Comparison of ENCODE assay signal across 8 mouse cellular contexts in the genomic region with DNA sequence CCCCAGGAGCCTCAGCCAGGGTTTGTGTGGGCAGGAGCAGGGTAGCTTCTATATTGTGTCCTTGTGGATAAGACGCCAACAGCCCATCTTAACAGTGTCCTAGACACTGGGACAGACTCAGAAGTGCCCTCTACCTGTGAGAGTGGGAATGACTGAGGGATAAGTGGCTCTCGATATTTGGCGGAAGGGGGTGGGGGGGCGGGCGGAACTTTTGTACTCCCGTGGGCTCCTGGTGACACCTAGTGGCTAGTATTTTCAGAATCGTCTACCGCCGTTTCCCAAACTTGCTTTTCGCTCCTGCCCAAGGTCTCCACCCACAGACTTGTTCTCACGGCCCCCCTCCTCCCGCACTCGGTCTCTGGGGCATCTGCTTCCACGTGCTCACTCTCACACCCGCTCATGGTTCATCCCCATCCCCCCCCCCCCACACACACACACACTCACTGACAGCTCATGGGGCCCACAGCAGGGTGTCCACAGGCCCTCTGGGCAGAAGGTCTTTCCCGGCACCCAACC. TPM values are rescaled to one million over a fixed set of nuclear protein-coding genes. Genes with fewer than 3 reads are reported as not detected.
A peak's percentile ranks its signal among the peaks of the same experiment; 100 is the strongest.
DNase-seq lines count a peak whose midpoint lies in the region; ATAC-seq and TF ChIP-seq lines count a peak whose summit lies in the region.

No protein-coding gene starts in this region.

- peak; percentile 90 for DNase-seq in ES-E14 (ENCODE audit: low read depth, low spot score)
- peak; percentile 66 for DNase-seq in heart, postnatal 0 days (ENCODE audit: low spot score)
- peak; percentile 82 to 93 for DNase-seq in kidney, postnatal 25 days
- DNase-seq in liver, embryonic 14.5 days (ENCODE audit: low read depth in 3 of 3, low spot score in 3 of 3), result peak; percentile 42 to 54 (median 45)
- peak; percentile 28 to 65 for DNase-seq in thymus, postnatal 10 days (ENCODE audit: low spot score in 2 of 2)

- 5% methylated on average over 14 of the region's 16 CpGs for WGBS in forebrain, embryonic 12.5 days
- WGBS in heart, postnatal 0 days, result under 1% methylated on average over 16 of the region's 16 CpGs
- 3% methylated on average over 16 of the region's 16 CpGs for WGBS in liver, embryonic 14.5 days (ENCODE audit: insufficient replicate concordance)
- WGBS in neural tube, embryonic 12.5 days, result 4% methylated on average over 16 of the region's 16 CpGs

- peak; percentile 83 for ATAC-seq in forebrain, embryonic 12.5 days (ENCODE audit: low FRiP score)
- ATAC-seq in heart, postnatal 0 days (ENCODE audit: insufficient read depth, low read depth), result peak; percentile 70; the same call in 1 of the 2 replicates
- ATAC-seq in liver, embryonic 14.5 days (ENCODE audit: insufficient read depth), result peak; percentile 2; the same call in 1 of the 2 replicates
- ATAC-seq in neural tube, embryonic 12.5 days (ENCODE audit: low FRiP score, low read depth), result peak; percentile 70

- H3K36me3 ChIP-seq in ES-E14 (ENCODE audit: control insufficient read depth, insufficient read depth, low read length, poor library complexity, severe bottlenecking), result no peaks in the 10 kb centered on the region
- no peaks in the 10 kb centered on the region for H3K36me3 ChIP-seq in forebrain, embryonic 12.5 days (replicated peaks)
- H3K36me3 ChIP-seq in heart, postnatal 0 days (replicated peaks; ENCODE audit: control insufficient read depth, insufficient read depth, low read length), result no peaks in the 10 kb centered on the region
- no peaks in the 10 kb centered on the region for H3K36me3 ChIP-seq in liver, embryonic 14.5 days (replicated peaks; ENCODE audit: control insufficient read depth, insufficient read depth, low read depth)
- no peaks in the 10 kb centered on the region for H3K36me3 ChIP-seq in neural tube, embryonic 12.5 days

- H3K9me3 ChIP-seq in ES-E14 (ENCODE audit: control insufficient read depth, insufficient read depth, low read depth, low read length), result no peaks in the 10 kb centered on the region
- H3K9me3 ChIP-seq in forebrain, embryonic 12.5 days, result no peaks in the 10 kb centered on the region
- no peaks in the 10 kb centered on the region for H3K9me3 ChIP-seq in heart, postnatal 0 days (replicated peaks; ENCODE audit: control insufficient read depth, low read length)
- H3K9me3 ChIP-seq in liver, embryonic 14.5 days (ENCODE audit: control insufficient read depth, low read length), result no peaks in the 10 kb centered on the region
- no peaks in the 10 kb centered on the region for H3K9me3 ChIP-seq in neural tube, embryonic 12.5 days

- H3K4me2 ChIP-seq in forebrain, embryonic 12.5 days, result peak overlapping the region; percentile 43
- H3K4me2 ChIP-seq in heart, postnatal 0 days (ENCODE audit: low read depth, low read length), result peak overlapping the region; percentile 28; the same call in 1 of the 2 replicates
- no peak overlapping the region for H3K4me2 ChIP-seq in liver, embryonic 14.5 days (ENCODE audit: low read depth)
- peak overlapping the region; percentile 49 for H3K4me2 ChIP-seq in neural tube, embryonic 12.5 days (replicated peaks)

- peak; percentile 82 for TF ChIP-seq CTCF in heart, postnatal 0 days (IDR thresholded peaks at IDR 0.05; ENCODE audit: low read depth)
- TF ChIP-seq CTCF in liver, embryonic 14.5 days (IDR thresholded peaks at IDR 0.05; ENCODE audit: low read depth), result peak; percentile 69

- in situ Hi-C loops in ES-E14 (cut with MboI; ENCODE audit: low sequenced_read_pairs in 2 of 2, unreplicated experiment in 2 of 2), result loop anchor here in 1 of 2 experiments (25.0 kb wide), 1 partner anchor 335 kb away; no protein-coding TSS in a partner anchor

- peaks cover 22% of the 10 kb centered on the region for H3K27me3 ChIP-seq in forebrain, embryonic 12.5 days
- H3K27me3 ChIP-seq in heart, postnatal 0 days (ENCODE audit: control insufficient read depth, insufficient read depth, low read length), result peaks cover 35% of the 10 kb centered on the region; the same call in 1 of the 2 replicates
- H3K27me3 ChIP-seq in liver, embryonic 14.5 days (ENCODE audit: control insufficient read depth, insufficient read depth, low read length), result no peaks in the 10 kb centered on the region
- peaks cover 6% of the 10 kb centered on the region; the same call in 1 of the 2 replicates for H3K27me3 ChIP-seq in neural tube, embryonic 12.5 days (replicated peaks)

- H3K4me1 ChIP-seq in ES-E14 (ENCODE audit: control insufficient read depth in 2 of 2, insufficient read depth in 2 of 2, low read length in 2 of 2, poor library complexity in 1 of 2), result 0 out of 4 replicates have a peak, but pooled peaks cover 0 to 2% of the 10 kb centered on the region in 2 experiments
- H3K4me1 ChIP-seq in brown adipose tissue, adult 24 weeks (ENCODE audit: control insufficient read depth, insufficient read depth, insufficient read length, low read length), result peaks cover 22% of the 10 kb centered on the region; the same call in 1 of the 2 replicates
- H3K4me1 ChIP-seq in forebrain, embryonic 12.5 days, result peaks cover 3% of the 10 kb centered on the region; the same call in 1 of the 2 replicates
- no peaks in the 10 kb centered on the region for H3K4me1 ChIP-seq in heart, postnatal 0 days (ENCODE audit: control insufficient read depth, insufficient read depth)
- peaks cover 0 to 3% of the 10 kb centered on the region in 2 experiments; a peak in 2 of 4 replicates for H3K4me1 ChIP-seq in liver, embryonic 14.5 days (replicated peaks; ENCODE audit: control insufficient read depth in 2 of 2, insufficient read depth in 2 of 2, low read length in 1 of 2)
- H3K4me1 ChIP-seq in neural tube, embryonic 12.5 days, result peaks cover 4% of the 10 kb centered on the region

- no peak overlapping the region for H3K9ac ChIP-seq in ES-E14 (ENCODE audit: insufficient read depth, low read depth, low read length, poor library complexity, severe bottlenecking)
- H3K9ac ChIP-seq in forebrain, embryonic 12.5 days, result no peak overlapping the region
- H3K9ac ChIP-seq in heart, postnatal 0 days (replicated peaks; ENCODE audit: low read depth, low read length), result no peak overlapping the region
- no peak overlapping the region for H3K9ac ChIP-seq in liver, embryonic 14.5 days (replicated peaks)
- no peak overlapping the region for H3K9ac ChIP-seq in neural tube, embryonic 12.5 days

- no peak for TF ChIP-seq EP300 in heart, postnatal 0 days (IDR thresholded peaks at IDR 0.05; ENCODE audit: low read depth)
- no peak for TF ChIP-seq EP300 in liver, embryonic 14.5 days (IDR thresholded peaks at IDR 0.05; ENCODE audit: low read depth)

- H3K4me3 ChIP-seq in ES-E14 (ENCODE audit: insufficient read depth in 1 of 2, low read depth in 1 of 2, low read length in 2 of 2, poor library complexity in 1 of 2, severe bottlenecking in 1 of 2), result no peak overlapping the region
- no peak overlapping the region for H3K4me3 ChIP-seq in brown adipose tissue, adult 24 weeks (ENCODE audit: insufficient read depth, low read depth, low read length)
- H3K4me3 ChIP-seq in forebrain, embryonic 12.5 days (replicated peaks), result peak overlapping the region; percentile 10; the same call in 1 of the 2 replicates
- no peak overlapping the region for H3K4me3 ChIP-seq in heart, postnatal 0 days (ENCODE audit: low read depth, low read length)
- H3K4me3 ChIP-seq in liver, embryonic 14.5 days (ENCODE audit: insufficient read depth in 1 of 2, low read depth in 2 of 2, low read length in 2 of 2), result no peak overlapping the region
- no peak overlapping the region for H3K4me3 ChIP-seq in neural tube, embryonic 12.5 days

- no peak overlapping the region for H3K27ac ChIP-seq in ES-E14 (ENCODE audit: insufficient read depth, low read depth, low read length, poor library complexity, severe bottlenecking)
- H3K27ac ChIP-seq in brown adipose tissue, adult 24 weeks (replicated peaks; ENCODE audit: low read depth, low read length), result peak overlapping the region; percentile 90
- H3K27ac ChIP-seq in forebrain, embryonic 12.5 days, result no peak overlapping the region
- H3K27ac ChIP-seq in heart, postnatal 0 days (ENCODE audit: low read depth), result no peak overlapping the region
- H3K27ac ChIP-seq in liver, embryonic 14.5 days, result no peak overlapping the region
- H3K27ac ChIP-seq in neural tube, embryonic 12.5 days, result no peak overlapping the region

RNA-seq across cellular contexts. Expression of a gene that starts 14.3 kb away (rescaled TPM):
- 0.26 TPM in 1 of 2 replicates, not detected in the other for total RNA-seq in ES-E14 (2012; rRNA removed)
- polyA plus RNA-seq in brown adipose tissue, adult 24 weeks (2012; ENCODE audit: insufficient read depth, insufficient read length, missing spikeins), result 7.7 and 8.3 TPM in 2 replicates
- 1.5 and 1.6 TPM in 2 replicates for polyA plus RNA-seq in forebrain, embryonic 12.5 days (2016; fragmentation: Nextera tagmentation; extraction: Ambion mirVana)
- 0.11 TPM in 1 of 2 replicates, not detected in the other for total RNA-seq in heart, postnatal 0 days (2014; rRNA removed; ENCODE audit: low replicate concordance)
- 0.15 and 1.1 TPM in 2 replicates for polyA plus RNA-seq in heart, postnatal 0 days (2015; fragmentation: Nextera tagmentation; extraction: Ambion mirVana)
- polyA plus RNA-seq in liver, embryonic 14.5 days (2012; rRNA removed), result 0.22 and 0.27 TPM in 2 replicates
- 0.29 and 0.38 TPM in 2 replicates for polyA plus RNA-seq in liver, embryonic 14.5 days (2014; fragmentation: Nextera tagmentation; extraction: Ambion mirVana)
- 1.4 and 1.7 TPM in 2 replicates for polyA plus RNA-seq in neural tube, embryonic 12.5 days (2016; fragmentation: Nextera tagmentation; extraction: Ambion mirVana)

RNA-seq across cellular contexts. Expression of a gene that starts 43.4 kb away (rescaled TPM):
- total RNA-seq in ES-E14 (2012; rRNA removed), result 3.1 and 3.7 TPM in 2 replicates
- 5.6 and 6.7 TPM in 2 replicates for polyA plus RNA-seq in brown adipose tissue, adult 24 weeks (2012; ENCODE audit: insufficient read depth, insufficient read length, missing spikeins)
- polyA plus RNA-seq in forebrain, embryonic 12.5 days (2016; fragmentation: Nextera tagmentation; extraction: Ambion mirVana), result 15.3 and 16.0 TPM in 2 replicates
- total RNA-seq in heart, postnatal 0 days (2014; rRNA removed; ENCODE audit: low replicate concordance), result 3.3 and 3.5 TPM in 2 replicates
- polyA plus RNA-seq in heart, postnatal 0 days (2015; fragmentation: Nextera tagmentation; extraction: Ambion mirVana), result 1.3 and 1.4 TPM in 2 replicates
- 0.66 and 1.00 TPM in 2 replicates for polyA plus RNA-seq in liver, embryonic 14.5 days (2012; rRNA removed)
- polyA plus RNA-seq in liver, embryonic 14.5 days (2014; fragmentation: Nextera tagmentation; extraction: Ambion mirVana), result 0.19 and 0.37 TPM in 2 replicates
- 23.2 and 24.6 TPM in 2 replicates for polyA plus RNA-seq in neural tube, embryonic 12.5 days (2016; fragmentation: Nextera tagmentation; extraction: Ambion mirVana)

RNA-seq across cellular contexts. Expression of a gene that starts 52.8 kb away (rescaled TPM):
- total RNA-seq in ES-E14 (2012; rRNA removed), result 2.0 and 2.5 TPM in 2 replicates
- 427 and 435 TPM in 2 replicates for polyA plus RNA-seq in brown adipose tissue, adult 24 weeks (2012; ENCODE audit: insufficient read depth, insufficient read length, missing spikeins)
- polyA plus RNA-seq in forebrain, embryonic 12.5 days (2016; fragmentation: Nextera tagmentation; extraction: Ambion mirVana), result 0.58 and 1.1 TPM in 2 replicates
- 3.5 and 6.3 TPM in 2 replicates for total RNA-seq in heart, postnatal 0 days (2014; rRNA removed; ENCODE audit: low replicate concordance)
- polyA plus RNA-seq in heart, postnatal 0 days (2015; fragmentation: Nextera tagmentation; extraction: Ambion mirVana), result 0.20 and 0.48 TPM in 2 replicates
- 15.0 and 18.2 TPM in 2 replicates for polyA plus RNA-seq in liver, embryonic 14.5 days (2012; rRNA removed)
- polyA plus RNA-seq in liver, embryonic 14.5 days (2014; fragmentation: Nextera tagmentation; extraction: Ambion mirVana), result 6.5 and 7.1 TPM in 2 replicates
- polyA plus RNA-seq in neural tube, embryonic 12.5 days (2016; fragmentation: Nextera tagmentation; extraction: Ambion mirVana), result 0.68 and 0.74 TPM in 2 replicates

Comparison
In these comparisons a context has a peak if more than half of its experiments do, and no peak if none do; other contexts are left out.
1. ATAC-seq: peak in every context shown above with its lines; median percentile 83 in forebrain, embryonic 12.5 days; 70 in heart, postnatal 0 days; 70 in neural tube, embryonic 12.5 days; 2 in liver, embryonic 14.5 days.
2. RNA of a gene that starts 52.8 kb away (polyA plus RNA-seq): 427 to 435 TPM in brown adipose tissue, adult 24 weeks; 6.5 to 18.2 TPM in liver, embryonic 14.5 days, 0.58 to 1.1 TPM in forebrain, embryonic 12.5 days, 0.68 to 0.74 TPM in neural tube, embryonic 12.5 days and 0.20 to 0.48 TPM in heart, postnatal 0 days; every median in the first group is over 10 times any median in the second.
3. Peak in every context shown above with its lines, with median percentiles within 50 percentile points of each other: DNase-seq.